ENCODE assay signal across 8 mouse cellular contexts in the genomic region with DNA sequence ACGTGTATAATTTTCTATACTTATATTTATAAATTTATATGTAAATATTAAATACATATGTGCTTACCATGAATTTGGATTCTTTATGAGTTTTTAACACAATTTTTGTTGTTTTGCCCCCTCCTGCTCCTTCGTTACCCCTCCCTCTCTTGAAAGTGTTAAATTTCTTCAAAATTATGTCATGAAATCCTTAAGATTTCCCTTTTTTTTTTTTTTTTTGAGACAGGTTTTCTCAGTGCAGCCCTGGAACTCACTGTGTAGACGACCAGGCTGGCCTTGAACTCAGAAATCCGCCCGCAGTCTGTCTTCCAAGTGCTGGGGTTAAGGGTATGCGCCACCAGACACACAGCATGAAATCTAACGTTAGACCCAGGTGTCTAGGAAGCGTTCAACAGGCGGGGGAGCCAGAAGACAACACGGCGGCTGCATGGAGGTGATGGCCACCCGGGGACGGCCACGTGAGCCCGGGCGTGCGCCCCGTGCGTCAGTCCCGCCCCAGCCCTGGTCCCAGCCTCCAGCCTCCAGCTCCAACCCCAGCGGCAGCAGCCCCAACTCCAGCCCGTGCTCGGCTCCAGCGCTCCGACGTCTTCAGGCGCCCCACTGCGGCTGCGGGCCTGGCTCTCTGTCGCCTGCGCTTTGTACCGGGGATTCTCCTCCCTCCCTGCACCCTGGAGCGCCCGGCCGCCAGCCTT. TPM values are rescaled to one million over a fixed set of nuclear protein-coding genes. Genes with fewer than 3 reads are reported as not detected.
DNase-seq lines count a peak whose midpoint lies in the region; ATAC-seq and TF ChIP-seq lines count a peak whose summit lies in the region.

A gene (plus strand): TSS at position 487 of the 692 bp plus-strand sequence.

- H3K4me1 ChIP-seq in hindbrain, embryonic 16.5 days (ENCODE audit: control insufficient read depth, insufficient read depth, low read depth, low read length), result peaks cover 15% of the 10 kb centered on the region

- peak; percentile 82 for ATAC-seq in common myeloid progenitor, adult 5-6 weeks (replicated peaks; ENCODE audit: low read depth, poor library complexity, severe bottlenecking)
- peak; percentile 94 for ATAC-seq in hindbrain, embryonic 16.5 days
- ATAC-seq in megakaryocyte, adult 5-6 weeks (ENCODE audit: poor library complexity, severe bottlenecking), result peak; percentile 85

- peak within 1 kb of the TSS; percentile 73 for H3K4me2 ChIP-seq in hindbrain, embryonic 16.5 days (ENCODE audit: low read length)

- H3K27me3 ChIP-seq in hindbrain, embryonic 16.5 days (replicated peaks; ENCODE audit: control insufficient read depth, insufficient read depth, low read length), result no peaks in the 10 kb centered on the region; the same call in 1 of the 2 replicates

- peak within 1 kb of the TSS; percentile 99 for H3K27ac ChIP-seq in gastrocnemius, adult 2 months
- peak within 1 kb of the TSS; percentile 91 for H3K27ac ChIP-seq in hindbrain, embryonic 16.5 days (ENCODE audit: low read depth, low read length)

- intact Hi-C loops in gastrocnemius, adult 2 months (cut with DNase I), result no loop called here

- TF ChIP-seq CTCF in gastrocnemius, adult 2 months (IDR thresholded peaks at IDR 0.05), result peak; percentile 35

- peak within 1 kb of the TSS; percentile 83 for H3K9ac ChIP-seq in hindbrain, embryonic 16.5 days (ENCODE audit: low read depth, low read length)

- peak; percentile 82 to 86 for DNase-seq in adrenal gland, adult 18-20 months (ENCODE audit: low spot score in 2 of 2)
- peak; percentile 97 for DNase-seq in gastrocnemius, adult 2 months
- DNase-seq in left cerebral cortex, adult 8-10 months (ENCODE audit: low spot score in 2 of 2), result peak; percentile 69 to 88
- peak; percentile 87 for DNase-seq in right cerebral cortex, postnatal 25 days
- peak; percentile 87 for DNase-seq in urinary bladder, postnatal 4 days (ENCODE audit: low spot score in 2 of 2)

- H3K4me3 ChIP-seq in gastrocnemius, adult 2 months, result peak within 1 kb of the TSS; percentile 96
- H3K4me3 ChIP-seq in hindbrain, embryonic 16.5 days (ENCODE audit: low read length), result peak within 1 kb of the TSS; percentile 66

- H3K9me3 ChIP-seq in hindbrain, embryonic 16.5 days (ENCODE audit: control insufficient read depth, low read length), result no peaks in the 10 kb centered on the region

- H3K36me3 ChIP-seq in hindbrain, embryonic 16.5 days (ENCODE audit: control insufficient read depth, insufficient read depth, low read length), result no peaks in the 10 kb centered on the region

- 3% methylated on average over 34 of the region's 35 CpGs for WGBS in hindbrain, embryonic 16.5 days

RNA-seq across cellular contexts. Expression of the gene that starts here (rescaled TPM):
- total RNA-seq in adrenal gland, adult 18-20 months (2021), result 10 to 100 TPM; 20.9 to 22.4 TPM
- total RNA-seq in common myeloid progenitor, adult 5-6 weeks (2017), result 73.9 and 95.6 TPM in 2 replicates
- 10 to 100 TPM; 53.1 to 88.8 TPM for total RNA-seq in gastrocnemius, adult 2 months (2021)
- 37.4 and 40.3 TPM in 2 replicates for polyA plus RNA-seq in hindbrain, embryonic 16.5 days (2015; fragmentation: Nextera tagmentation; extraction: Ambion mirVana)
- 10 to 100 TPM; 28.3 to 36.3 (median 35.3) TPM for total RNA-seq in left cerebral cortex, adult 8-10 months (2022)
- 7.5 and 11.1 TPM in 2 replicates for total RNA-seq in megakaryocyte, adult 5-6 weeks (2015)
- 23.5 and 26.1 TPM in 2 replicates for total RNA-seq in megakaryocyte, adult 5-6 weeks (2017)

Comparison
In these comparisons a context has a peak if more than half of its experiments do, and no peak if none do; other contexts are left out.
1. Peak in every context shown above with its lines: DNase-seq, ATAC-seq, H3K4me3 ChIP-seq and H3K27ac ChIP-seq.